Mouse (Mus musculus) cerebellum, adult 2 months (tissue): ENCODE measurements around the gene Nr6a1.

Source experiments
- CTCF ChIP-seq: fragments of 200-500 bp; IDR thresholded peaks from 2 replicates; pipeline ENCODE4 v1.5.1; 2011; ENCODE audit warnings: low read depth, mild to moderate bottlenecking, control low read depth, low read length, moderate library complexity, borderline replicate concordance; ENCODE audit not compliant: insufficient read depth
- POLR2A ChIP-seq: fragments of 200-500 bp; IDR thresholded peaks from 2 replicates; pipeline ENCODE4 v1.6.1; 2011; ENCODE audit warnings: low read length, control low read depth, borderline replicate concordance; ENCODE audit not compliant: insufficient read depth

DNA sequence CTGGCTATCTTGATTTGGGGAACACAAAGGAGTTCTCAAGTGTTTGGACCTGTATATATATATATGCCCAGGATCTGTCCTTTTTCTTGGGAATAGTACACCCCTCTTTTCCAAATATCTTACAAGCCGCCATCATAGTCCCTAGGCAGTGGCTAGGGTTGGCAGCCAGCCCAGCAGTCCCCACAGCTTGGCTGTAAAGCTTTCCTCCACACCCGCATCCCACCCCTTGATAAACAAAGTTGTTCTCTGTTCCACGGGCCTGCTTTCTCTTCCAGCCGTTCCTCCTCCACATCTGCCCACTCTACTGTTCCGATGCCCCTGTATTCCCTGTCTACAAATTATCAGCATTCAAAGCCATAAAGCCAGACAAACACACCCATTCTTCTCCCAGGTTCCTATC lies 192.8 kb downstream of the Nr6a1 start:
- TF ChIP-seq CTCF (no peak), POLR2A (no peak)
